Mouse (Mus musculus) hindbrain, embryonic 10.5 days (tissue): ENCODE measurements around the gene Hoxa13. TPM values are rescaled to one million over a fixed set of nuclear protein-coding genes. Genes with fewer than 3 reads are reported as not detected.

Source experiments
- DNase-seq: peaks from one replicate; pipeline ENCODE4 v3.0.0-alpha.2; 2017; ENCODE audit warnings: low spot score
- H3K27ac ChIP-seq: fragments of 300-500 bp; sonication (generic); 2 replicates; pipeline ENCODE4 v1.5.1; 2016; ENCODE audit warnings: mild to moderate bottlenecking, moderate library complexity
- H3K27me3 ChIP-seq: fragments of 300-500 bp; sonication (generic); 2 replicates; pipeline ENCODE4 v1.6.1; 2016; ENCODE audit warnings: mild to moderate bottlenecking; ENCODE audit not compliant: poor library complexity, insufficient read depth, severe bottlenecking
- H3K36me3 ChIP-seq: fragments of 300-500 bp; sonication (generic); 2 replicates; pipeline ENCODE4 v1.6.1; 2016; ENCODE audit warnings: mild to moderate bottlenecking, moderate library complexity
- H3K4me1 ChIP-seq: fragments of 300-500 bp; sonication (generic); replicated peaks from 2 replicates; pipeline ENCODE4 v1.6.1; 2016; ENCODE audit warnings: mild to moderate bottlenecking
- H3K4me3 ChIP-seq: fragments of 300-500 bp; sonication (generic); 2 replicates; pipeline ENCODE4 v1.5.1; 2016; ENCODE audit warnings: mild to moderate bottlenecking, moderate library complexity
- H3K9me3 ChIP-seq: fragments of 300-500 bp; sonication (generic); 2 replicates; pipeline ENCODE4 v1.6.1; 2016; ENCODE audit warnings: mild to moderate bottlenecking, moderate library complexity
- WGBS: fragments of 180-500 bp; shearing (Covaris S2); methylation state at CpG from one replicate; pipeline ENCODE4 v1.1.7; 2016; 5-methylcytosine and 5-hydroxymethylcytosine counted together
- polyA plus RNA-seq: library from polyadenylated mRNA; unstranded; fragments of >200 nt; fragmentation: Nextera tagmentation; extraction: Ambion mirVana; gene quantifications from 2 replicates; pipeline ENCODE4 v1.2.1, GENCODE M21; 2016

The Hoxa13 gene
- polyA plus RNA-seq, 1 experiment from 2014 or later = not detected

DNA sequence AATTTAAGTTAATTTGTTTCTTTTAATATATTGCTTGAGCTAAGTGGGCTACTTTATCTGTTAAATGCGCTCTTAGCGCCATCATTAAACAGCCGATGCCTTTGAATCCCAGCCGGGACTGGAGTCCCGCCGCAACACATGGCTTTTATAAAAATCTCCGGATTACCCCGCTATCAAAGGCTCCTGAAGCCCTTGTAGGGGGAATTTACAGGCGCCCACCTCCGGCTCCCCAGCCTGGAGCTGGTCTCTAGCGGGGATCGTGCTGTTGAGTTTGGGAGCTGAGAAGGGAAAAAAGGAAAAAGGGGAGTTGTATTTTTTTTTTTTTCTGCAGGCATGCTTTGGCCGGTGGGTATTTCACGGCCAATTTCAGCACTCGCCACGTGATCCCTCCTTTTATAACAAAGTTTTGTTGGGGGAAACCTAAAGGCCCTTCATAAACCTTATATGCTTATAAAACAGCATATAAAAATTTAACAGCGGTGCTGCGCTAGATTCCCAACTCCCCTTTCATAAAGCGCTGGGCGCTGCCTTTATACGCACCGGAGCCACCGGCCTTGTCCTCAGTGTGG is 16.1 kb downstream of the Hoxa13 start:
- DNase-seq = no peak
- Histone ChIP-seq H3K9me3 (no peaks in the 10 kb centered on the region), H3K4me3 (no peak overlapping the region), H3K36me3 (no peaks in the 10 kb centered on the region), H3K27ac (no peak overlapping the region), H3K27me3 (peaks cover 100% of the 10 kb centered on the region), H3K4me1 (peaks cover 12% of the 10 kb centered on the region; the same call in 1 of the 2 replicates)
- 2% methylated on average over 23 of the region's 23 CpGs for WGBS

DNA sequence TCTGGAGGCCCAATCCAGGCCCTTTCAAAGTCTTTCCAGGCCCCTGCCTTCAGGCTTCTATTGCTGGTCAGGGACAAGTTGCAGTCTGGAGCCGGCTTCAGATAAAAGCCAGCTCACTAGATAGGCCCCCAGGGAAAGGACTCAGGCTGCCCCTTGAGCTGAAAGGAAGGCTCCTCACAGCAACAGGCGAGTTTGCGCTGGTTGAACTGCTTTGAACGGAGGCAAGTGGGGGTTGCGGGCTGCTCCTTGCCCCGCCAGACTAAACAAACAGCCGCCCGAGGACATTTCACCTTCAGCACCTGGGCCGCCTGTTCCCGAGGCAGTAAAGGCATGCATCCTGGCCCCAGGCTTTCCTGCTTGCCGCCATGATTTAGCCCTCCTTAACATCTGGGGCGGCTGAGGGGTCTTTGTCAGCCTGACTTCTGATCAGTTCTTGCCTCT is 17.0 kb downstream of the Hoxa13 start:
- H3K27ac ChIP-seq = no peak overlapping the region
- WGBS = 1% methylated on average over 12 of the region's 12 CpGs
- H3K4me1 ChIP-seq = peaks cover 12% of the 10 kb centered on the region; the same call in 1 of the 2 replicates
- DNase-seq = no peak
- H3K9me3 ChIP-seq = no peaks in the 10 kb centered on the region
- no peak overlapping the region for H3K4me3 ChIP-seq
- H3K27me3 ChIP-seq = peaks cover 100% of the 10 kb centered on the region
- no peaks in the 10 kb centered on the region for H3K36me3 ChIP-seq

DNA sequence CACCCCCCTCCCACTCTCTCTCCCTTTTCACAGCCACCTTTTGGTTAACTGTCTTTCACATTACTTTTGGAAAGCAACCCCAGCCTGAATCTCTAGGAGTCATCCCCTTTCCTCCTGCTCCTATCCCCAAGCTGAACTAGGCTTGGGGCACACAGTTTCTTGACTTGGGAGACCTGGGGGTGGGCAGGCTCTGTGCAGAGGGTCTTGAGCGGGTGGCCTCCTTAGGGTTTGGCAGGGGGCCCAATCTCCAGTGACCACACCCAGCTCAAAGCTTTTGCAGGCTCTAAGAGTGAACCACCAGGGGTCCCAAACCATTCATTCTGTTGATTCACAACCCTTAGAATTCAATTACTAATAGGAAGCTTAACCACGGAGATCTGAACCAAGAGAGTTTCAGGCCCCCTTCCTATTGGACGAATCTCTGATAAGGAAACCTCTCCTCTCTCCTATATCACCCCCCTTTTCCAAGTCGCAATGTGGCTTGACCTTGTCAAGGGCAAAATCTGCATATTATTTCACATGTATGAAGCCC is 17.8 kb downstream of the Hoxa13 start:
- Histone ChIP-seq H3K4me1 (peaks cover 12% of the 10 kb centered on the region; the same call in 1 of the 2 replicates), H3K9me3 (no peaks in the 10 kb centered on the region), H3K4me3 (no peak overlapping the region), H3K27me3 (peaks cover 100% of the 10 kb centered on the region), H3K27ac (no peak overlapping the region), H3K36me3 (no peaks in the 10 kb centered on the region)
- 5% methylated on average over 4 of the region's 4 CpGs for WGBS
- DNase-seq = no peak

DNA sequence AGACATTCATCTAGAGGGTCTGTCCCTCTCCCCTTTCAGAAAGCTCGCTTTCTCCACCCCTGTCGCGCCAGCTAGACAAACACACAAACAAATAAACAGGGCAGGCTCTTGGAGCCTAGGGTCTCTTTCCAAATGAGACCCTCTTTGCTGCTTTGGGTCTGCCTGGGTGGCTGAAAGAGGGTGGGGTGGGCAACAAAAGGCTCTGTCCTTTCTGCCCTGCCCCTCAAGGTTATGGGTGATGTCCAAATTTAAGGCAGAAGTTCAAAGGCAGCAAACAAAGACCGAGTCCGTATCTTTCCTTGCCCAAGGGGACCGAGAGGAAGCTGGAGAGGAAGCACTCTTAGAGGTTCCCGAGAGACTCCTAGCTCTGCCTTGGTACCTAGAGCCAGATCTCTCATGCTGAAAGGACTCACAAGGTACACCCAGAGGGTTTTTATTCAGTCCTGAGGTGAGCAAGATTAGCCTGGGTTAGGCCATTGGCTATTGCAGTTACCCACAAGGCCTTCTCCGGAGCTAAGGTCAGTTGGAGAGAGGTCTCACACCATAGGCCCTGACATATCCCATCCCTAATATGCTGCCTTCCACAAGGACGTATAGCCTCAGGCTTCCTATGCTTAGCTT is 19.6 kb downstream of the Hoxa13 start:
- no peak for DNase-seq
- Histone ChIP-seq H3K4me1 (peaks cover 6% of the 10 kb centered on the region; the same call in 1 of the 2 replicates), H3K27me3 (peaks cover 100% of the 10 kb centered on the region), H3K4me3 (no peak overlapping the region), H3K27ac (no peak overlapping the region), H3K36me3 (no peaks in the 10 kb centered on the region), H3K9me3 (no peaks in the 10 kb centered on the region)
- 4% methylated on average over 9 of the region's 9 CpGs for WGBS

DNA sequence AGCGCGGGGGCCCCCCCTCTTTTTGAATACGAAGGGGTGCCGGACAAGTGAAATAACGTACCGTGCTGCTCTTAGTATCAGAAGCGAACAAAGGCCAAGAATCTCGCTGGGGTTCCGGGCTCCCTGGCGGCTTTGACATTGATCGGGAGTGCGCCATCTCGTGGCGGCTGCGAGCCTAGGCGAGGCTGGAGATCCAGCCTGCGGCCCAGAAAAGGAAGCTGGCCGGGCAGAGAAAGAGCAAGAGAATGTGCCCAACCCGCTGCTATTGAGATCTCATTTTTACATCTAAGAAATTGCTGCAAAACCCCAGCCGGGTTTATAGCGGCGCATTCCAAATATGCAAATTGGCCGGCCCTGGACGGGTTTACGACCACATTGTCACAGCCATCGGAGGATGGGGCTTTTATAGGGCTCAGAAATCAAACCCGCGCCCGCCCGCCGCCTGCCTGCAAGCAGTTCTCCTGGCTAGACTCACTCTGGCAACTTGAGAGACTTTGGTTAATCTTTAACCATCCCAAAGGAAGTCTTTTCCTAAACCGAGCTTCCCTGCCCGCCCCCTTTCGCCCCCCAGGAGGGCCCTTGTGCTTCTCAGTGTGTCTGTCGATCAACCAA is 20.2 kb downstream of the Hoxa13 start, which contains the start of gene Hoxa10:
Gene Hoxa10 (minus strand): TSS at position 466 of the 612 bp plus-strand sequence.
- under 1% methylated on average over 35 of the region's 35 CpGs for WGBS
- peaks cover 4% of the 10 kb centered on the region; the same call in 1 of the 2 replicates for H3K4me1 ChIP-seq
- no peak within 1 kb of the TSS for H3K27ac ChIP-seq
- peak; percentile 87 for DNase-seq
- no peaks in the 10 kb centered on the region for H3K36me3 ChIP-seq
- no peaks in the 10 kb centered on the region for H3K9me3 ChIP-seq
- H3K27me3 ChIP-seq = peaks cover 100% of the 10 kb centered on the region
- H3K4me3 ChIP-seq = peak within 1 kb of the TSS; percentile 18; the same call in 1 of the 2 replicates

DNA sequence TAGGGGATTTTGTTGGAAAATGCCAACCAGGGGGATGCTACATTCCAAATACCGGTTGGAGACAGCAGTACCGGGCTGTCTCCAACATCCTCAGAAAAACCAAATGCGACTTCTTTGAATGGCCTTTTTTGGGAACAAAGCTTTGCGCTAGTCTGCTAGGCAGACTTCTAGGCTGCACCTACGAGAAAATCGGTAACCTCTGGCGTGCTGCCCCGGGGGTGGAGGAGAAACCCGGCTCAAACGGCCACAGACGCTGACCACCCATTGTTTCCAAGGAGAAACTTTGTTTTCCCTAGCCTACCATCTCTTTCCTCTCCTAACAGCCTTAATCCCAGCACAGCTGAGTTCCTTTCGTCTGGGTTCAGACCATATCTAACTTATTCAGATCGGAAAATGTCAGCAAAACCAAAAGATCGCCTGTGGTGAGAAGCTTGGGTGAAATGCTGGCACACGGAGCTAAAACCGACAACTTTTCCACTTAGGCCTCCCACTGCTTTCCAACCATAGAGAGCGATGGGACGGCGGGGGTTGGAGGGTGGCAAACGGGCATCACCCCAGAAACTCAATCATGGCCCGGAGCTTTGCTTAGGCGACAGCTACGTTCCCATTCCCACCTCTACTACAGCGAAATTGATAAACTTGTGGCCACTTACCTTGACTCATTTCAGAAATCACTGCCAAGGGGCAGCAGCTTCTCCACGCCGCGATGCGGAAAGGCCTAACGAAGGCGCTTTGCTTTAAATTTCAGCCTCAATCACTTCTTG is 20.9 kb downstream of the Hoxa13 start:
- no peak for DNase-seq
- WGBS = 2% methylated on average over 30 of the region's 30 CpGs
- Histone ChIP-seq H3K4me1 (0 out of 2 replicates have a peak, but pooled peaks cover 5% of the 10 kb centered on the region), H3K27ac (no peak overlapping the region), H3K36me3 (no peaks in the 10 kb centered on the region), H3K27me3 (peaks cover 100% of the 10 kb centered on the region), H3K4me3 (peak overlapping the region; percentile 18; the same call in 1 of the 2 replicates), H3K9me3 (no peaks in the 10 kb centered on the region)

DNA sequence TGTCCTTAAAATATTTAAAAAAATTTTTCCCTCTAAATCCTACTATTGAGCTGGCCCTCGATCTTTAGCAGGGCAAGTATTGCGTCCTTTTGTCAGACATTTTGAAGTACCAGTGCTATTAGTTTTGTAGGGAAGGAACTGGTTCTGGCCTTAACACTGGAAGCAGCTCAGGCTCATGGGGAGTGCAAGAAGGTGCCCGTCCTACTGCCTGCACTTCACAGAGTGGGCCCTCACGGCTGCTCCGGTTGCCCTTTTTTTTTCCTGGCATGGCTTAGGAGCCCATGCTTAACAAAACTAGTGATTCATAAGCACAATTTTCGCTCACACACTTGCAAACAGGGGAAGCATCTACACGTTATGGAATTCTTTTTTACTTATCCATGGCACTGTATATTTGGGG is 21.7 kb downstream of the Hoxa13 start:
- H3K36me3 ChIP-seq = no peaks in the 10 kb centered on the region
- peaks cover 100% of the 10 kb centered on the region for H3K27me3 ChIP-seq
- H3K4me1 ChIP-seq = peaks cover 13% of the 10 kb centered on the region; the same call in 1 of the 2 replicates
- no peaks in the 10 kb centered on the region for H3K9me3 ChIP-seq
- DNase-seq = no peak
- H3K27ac ChIP-seq = no peak overlapping the region
- H3K4me3 ChIP-seq = no peak overlapping the region
- 3% methylated on average over 7 of the region's 7 CpGs for WGBS

DNA sequence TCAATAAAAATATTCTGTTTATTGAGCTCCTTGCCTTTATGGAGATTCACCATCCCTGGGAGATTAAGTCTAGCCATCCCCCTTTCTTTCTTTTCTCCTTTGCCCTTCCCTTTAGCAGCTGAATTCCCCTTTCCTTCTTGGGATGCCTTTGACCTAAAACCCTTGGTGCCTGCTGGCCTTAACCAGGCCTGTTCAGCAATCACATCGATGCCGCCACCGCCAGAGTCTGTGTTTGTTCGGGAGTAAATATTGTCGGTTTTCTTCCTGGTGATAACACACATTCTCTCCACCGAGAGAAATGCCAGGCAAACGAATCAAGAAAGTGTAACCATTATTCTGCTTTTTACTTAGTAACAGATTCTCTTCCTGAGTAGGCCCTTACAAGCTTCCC is 22.5 kb downstream of the Hoxa13 start:
- 2% methylated on average over 7 of the region's 7 CpGs for WGBS
- H3K36me3 ChIP-seq = no peaks in the 10 kb centered on the region

DNA sequence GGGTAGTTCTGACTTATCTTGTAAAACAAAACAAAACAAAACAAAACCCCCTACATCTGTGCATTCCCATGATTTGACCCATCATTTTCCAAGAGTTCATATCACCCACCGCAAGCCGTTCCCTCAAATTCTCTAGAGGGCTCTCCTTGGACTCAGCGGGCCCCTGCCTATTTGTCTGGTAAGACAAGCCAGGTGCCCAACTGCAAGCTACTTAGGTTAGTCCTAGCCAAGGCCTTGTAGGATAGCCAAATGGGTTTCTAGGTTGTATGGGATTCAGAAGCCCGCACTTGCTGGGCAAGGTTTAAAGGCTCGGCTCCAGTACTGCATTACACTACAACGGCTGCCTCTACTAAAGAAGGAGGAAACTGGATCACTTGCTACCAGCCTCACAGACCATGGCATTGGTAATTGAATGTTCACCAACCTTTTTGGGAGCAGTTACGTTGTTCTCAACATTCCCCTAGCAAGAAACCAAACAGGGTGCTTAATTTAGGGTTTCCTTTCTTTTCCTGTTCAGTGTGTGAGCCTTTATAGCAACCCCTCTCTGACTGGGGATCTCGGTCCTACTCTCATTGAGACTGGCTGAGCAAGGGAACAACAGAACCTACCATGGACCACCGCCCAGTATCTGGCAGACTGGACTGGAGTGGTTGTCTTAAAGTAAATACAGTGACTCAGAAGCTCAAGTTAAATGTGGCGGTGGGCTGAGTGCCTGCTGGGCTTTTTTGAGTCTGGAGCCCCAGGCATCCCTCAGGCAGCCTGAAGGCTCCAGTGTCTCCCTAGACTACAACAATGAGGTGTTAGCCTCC is 23.1 kb downstream of the Hoxa13 start:
- H3K9me3 ChIP-seq = no peaks in the 10 kb centered on the region
- 7% methylated on average over 10 of the region's 10 CpGs for WGBS
- H3K27me3 ChIP-seq = peaks cover 100% of the 10 kb centered on the region
- H3K36me3 ChIP-seq = no peaks in the 10 kb centered on the region
- H3K4me1 ChIP-seq = peaks cover 16% of the 10 kb centered on the region; the same call in 1 of the 2 replicates
- no peak overlapping the region for H3K4me3 ChIP-seq
- H3K27ac ChIP-seq = no peak overlapping the region
- no peak for DNase-seq

More for the DNA sequence above, 22.5 kb downstream of the Hoxa13 start:
- Histone ChIP-seq H3K27ac (no peak overlapping the region), H3K27me3 (peaks cover 100% of the 10 kb centered on the region), H3K4me1 (peaks cover 16% of the 10 kb centered on the region; the same call in 1 of the 2 replicates), H3K9me3 (no peaks in the 10 kb centered on the region), H3K4me3 (no peak overlapping the region)
- no peak for DNase-seq

DNA sequence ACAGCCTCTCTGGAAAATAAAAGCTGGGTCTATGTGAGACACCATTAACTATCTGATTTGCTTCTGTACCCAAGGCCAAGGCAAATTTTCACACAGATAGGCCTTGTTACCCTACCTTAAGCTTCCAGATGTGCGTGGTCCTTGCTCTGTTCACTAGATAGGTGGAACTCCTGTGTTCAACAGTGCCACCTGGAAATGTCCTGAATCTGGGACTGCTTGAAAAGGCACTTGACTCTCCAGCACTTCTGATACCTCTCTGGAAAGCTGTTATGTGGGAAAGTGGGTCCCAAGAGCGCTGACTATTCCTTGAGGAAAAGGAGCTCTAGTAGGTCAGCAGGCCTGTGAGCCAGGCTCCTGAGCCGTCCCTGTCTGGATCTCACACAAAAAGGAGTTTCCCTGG is 23.9 kb downstream of the Hoxa13 start:
- WGBS = 5% methylated on average over 3 of the region's 3 CpGs
- no peak for DNase-seq

DNA sequence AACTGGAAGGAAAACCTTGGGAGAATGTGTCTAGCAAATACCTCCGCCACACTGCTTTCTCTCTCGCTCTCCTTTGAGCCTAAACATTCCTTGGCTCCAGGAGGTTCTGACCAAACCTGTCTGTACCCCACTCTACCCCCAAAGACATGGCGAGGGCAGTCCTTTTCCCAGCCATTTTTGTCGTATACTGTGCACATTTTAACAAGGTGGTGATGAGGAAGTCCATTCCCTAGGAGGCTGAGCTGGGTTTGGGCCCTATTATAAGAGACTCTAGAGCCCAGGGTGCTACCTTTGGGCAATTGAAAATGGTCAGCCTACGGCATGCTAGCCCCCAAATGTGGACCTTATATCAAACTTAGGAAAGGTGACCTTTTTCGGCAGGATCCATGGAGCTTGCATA is 24.8 kb downstream of the Hoxa13 start:
- 26% methylated on average over 6 of the region's 6 CpGs for WGBS
- H3K4me3 ChIP-seq = no peak overlapping the region

More for the DNA sequence above, 23.9 kb downstream of the Hoxa13 start:
- H3K27ac ChIP-seq = no peak overlapping the region
- peaks cover 16% of the 10 kb centered on the region; the same call in 1 of the 2 replicates for H3K4me1 ChIP-seq
- no peaks in the 10 kb centered on the region for H3K9me3 ChIP-seq
- H3K36me3 ChIP-seq = no peaks in the 10 kb centered on the region
- no peak overlapping the region for H3K4me3 ChIP-seq
- H3K27me3 ChIP-seq = peaks cover 100% of the 10 kb centered on the region

DNA sequence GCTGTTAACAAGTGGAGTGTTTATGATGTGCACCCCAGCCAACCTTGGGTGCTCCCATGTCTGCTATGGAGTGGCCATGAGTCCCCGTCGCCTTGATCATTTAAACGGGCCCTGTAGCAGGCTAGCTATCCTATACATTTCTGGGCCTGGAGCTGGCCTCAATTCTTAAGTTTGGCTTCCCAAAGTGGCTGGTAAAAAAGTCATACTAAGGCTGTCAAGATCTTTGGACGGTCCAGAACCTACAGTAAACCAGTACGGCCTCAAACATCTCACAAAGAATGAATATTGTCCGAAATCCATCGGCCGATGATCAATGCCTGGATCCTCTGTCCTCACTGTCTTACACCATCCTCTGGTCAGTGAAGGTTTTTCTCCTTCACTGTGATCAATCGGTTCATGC is 25.4 kb downstream of the Hoxa13 start:
- Histone ChIP-seq H3K36me3 (no peaks in the 10 kb centered on the region), H3K9me3 (no peaks in the 10 kb centered on the region), H3K27ac (no peak overlapping the region), H3K4me1 (peaks cover 15% of the 10 kb centered on the region), H3K4me3 (no peak overlapping the region), H3K27me3 (peaks cover 100% of the 10 kb centered on the region)
- no peak for DNase-seq
- WGBS = 24% methylated on average over 9 of the region's 9 CpGs

More for the DNA sequence above, 24.8 kb downstream of the Hoxa13 start:
- H3K36me3 ChIP-seq = no peaks in the 10 kb centered on the region
- H3K27me3 ChIP-seq = peaks cover 100% of the 10 kb centered on the region
- H3K9me3 ChIP-seq = no peaks in the 10 kb centered on the region
- DNase-seq = no peak
- no peak overlapping the region for H3K27ac ChIP-seq
- H3K4me1 ChIP-seq = peaks cover 16% of the 10 kb centered on the region; the same call in 1 of the 2 replicates
